Mouse (Mus musculus) forebrain, embryonic 13.5 days (tissue): ENCODE results near the gene Myo3b. TPM values are rescaled to one million over a fixed set of nuclear protein-coding genes. Genes with fewer than 3 reads are reported as not detected.
"Not testable (repeated sequence)": the region's sequence is repeated elsewhere in the genome, so short reads cannot be mapped to it uniquely, and the experiment has no call there.

Source experiments
- ATAC-seq: fragments of 200-750 bp; cut with Nextera tagmentation; 2 replicates; pipeline ENCODE4 v1.8.0; 2017
- H3K27ac ChIP-seq: fragments of 300-500 bp; sonication (generic); 2 replicates; pipeline ENCODE4 v1.5.1; 2015; ENCODE audit warnings: inconsistent platforms, mild to moderate bottlenecking, moderate library complexity
- H3K27me3 ChIP-seq: fragments of 300-500 bp; sonication (generic); 2 replicates; pipeline ENCODE4 v1.6.1; 2015; ENCODE audit warnings: mild to moderate bottlenecking, inconsistent platforms
- H3K36me3 ChIP-seq: fragments of 300-500 bp; sonication (generic); 2 replicates; pipeline ENCODE4 v1.6.1; 2015; ENCODE audit warnings: mild to moderate bottlenecking, inconsistent platforms; ENCODE audit not compliant: poor library complexity, severe bottlenecking
- H3K4me1 ChIP-seq: fragments of 300-500 bp; sonication (generic); 2 replicates; pipeline ENCODE4 v1.6.1; 2015; ENCODE audit warnings: inconsistent platforms
- H3K4me2 ChIP-seq: fragments of 300-500 bp; sonication (generic); 2 replicates; pipeline ENCODE4 v1.6.1; 2015; ENCODE audit warnings: inconsistent platforms, mild to moderate bottlenecking, moderate library complexity
- H3K4me3 ChIP-seq: fragments of 300-500 bp; sonication (generic); 2 replicates; pipeline ENCODE4 v1.5.1; 2015; ENCODE audit warnings: mild to moderate bottlenecking, inconsistent platforms
- H3K9ac ChIP-seq: fragments of 300-500 bp; sonication (generic); 2 replicates; pipeline ENCODE4 v1.6.1; 2015; ENCODE audit warnings: mild to moderate bottlenecking, inconsistent platforms
- H3K9me3 ChIP-seq: fragments of 300-500 bp; sonication (generic); replicated peaks from 2 replicates; pipeline ENCODE4 v1.6.1; 2016; ENCODE audit warnings: inconsistent platforms
- WGBS: fragments of 180-500 bp; shearing (Covaris S2); methylation state at CpG from one replicate; pipeline ENCODE4 v1.1.7; 2015; 5-methylcytosine and 5-hydroxymethylcytosine counted together
- polyA plus RNA-seq: library from polyadenylated mRNA; unstranded; fragments of >200 nt; fragmentation: Nextera tagmentation; extraction: Ambion mirVana; gene quantifications from 2 replicates; pipeline ENCODE4 v1.2.1, GENCODE M21; 2015

Myo3b gene
- polyA plus RNA-seq = 0.18 and 0.25 TPM in 2 replicates

DNA sequence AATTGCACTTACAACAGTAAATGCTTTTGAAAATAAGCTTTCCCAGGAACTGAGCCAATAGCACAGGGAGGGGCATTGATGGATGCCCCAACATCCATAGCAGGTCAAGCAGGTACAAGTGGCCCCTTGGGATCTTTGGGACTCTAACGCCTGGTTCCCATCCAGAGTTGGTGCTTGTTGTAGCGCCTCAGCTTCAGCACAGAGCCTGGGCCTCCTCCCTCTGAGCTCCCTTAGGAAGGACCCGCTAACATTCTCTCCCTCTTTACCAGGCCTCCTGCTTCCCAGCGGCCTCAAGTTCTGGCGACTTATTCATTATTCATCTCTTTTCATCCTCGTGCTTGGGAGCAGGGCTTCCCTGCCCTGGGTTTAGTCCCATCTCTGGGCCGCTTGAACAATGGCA, at the start of gene Myo3b:
Myo3b (plus strand) TSS at position 375 of the 400 bp plus-strand sequence.
- 26% methylated on average over 7 of the region's 7 CpGs for WGBS

GRCm38 (mm10) chr2:69989224-69989623, 49.7 kb upstream of the Myo3b start:
- Histone ChIP-seq H3K9me3 (no peaks in the 10 kb centered on the region), H3K4me2 (no peak overlapping the region), H3K27ac (no peak overlapping the region), H3K4me1 (no peaks in the 10 kb centered on the region), H3K4me3 (no peak overlapping the region), H3K36me3 (peaks cover 53% of the 10 kb centered on the region), H3K9ac (no peak overlapping the region), H3K27me3 (no peaks in the 10 kb centered on the region)
- ATAC-seq = no peak
- 94% methylated on average over 6 of the region's 6 CpGs for WGBS

More for the DNA sequence above, at the start of gene Myo3b:
- Histone ChIP-seq H3K27me3 (no peaks in the 10 kb centered on the region), H3K27ac (no peak within 1 kb of the TSS), H3K4me2 (no peak within 1 kb of the TSS), H3K9ac (no peak within 1 kb of the TSS), H3K4me1 (peaks cover 7% of the 10 kb centered on the region; the same call in 1 of the 2 replicates), H3K4me3 (no peak within 1 kb of the TSS), H3K9me3 (no peaks in the 10 kb centered on the region), H3K36me3 (no peaks in the 10 kb centered on the region)
- no peak for ATAC-seq

DNA sequence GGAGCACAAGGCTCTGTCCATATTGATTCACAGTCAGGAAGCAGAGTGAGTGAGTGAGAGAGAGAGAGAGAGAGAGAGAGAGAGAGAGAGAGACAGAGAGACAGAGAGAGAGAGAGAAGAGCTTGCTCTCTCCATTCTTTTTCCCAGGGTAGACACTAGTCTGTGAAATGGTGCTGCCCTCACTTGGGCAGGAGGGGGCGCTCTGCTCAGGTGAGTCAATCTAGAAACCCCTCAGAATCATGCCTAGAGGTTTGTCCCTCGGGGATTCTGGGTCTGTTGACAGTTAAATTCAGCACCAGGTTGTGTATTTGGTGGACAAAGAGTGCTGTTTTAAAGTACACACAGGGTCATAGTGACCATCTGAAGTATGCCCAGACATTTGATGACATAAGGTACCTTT, 48.3 kb upstream of the Myo3b start:
- Histone ChIP-seq H3K4me2 (no peak overlapping the region), H3K4me3 (no peak overlapping the region), H3K9me3 (no peaks in the 10 kb centered on the region), H3K27ac (no peak overlapping the region), H3K4me1 (no peaks in the 10 kb centered on the region), H3K9ac (no peak overlapping the region), H3K36me3 (peaks cover 53% of the 10 kb centered on the region), H3K27me3 (no peaks in the 10 kb centered on the region)
- 49% methylated on average over 2 of the region's 2 CpGs for WGBS
- no peak for ATAC-seq

DNA sequence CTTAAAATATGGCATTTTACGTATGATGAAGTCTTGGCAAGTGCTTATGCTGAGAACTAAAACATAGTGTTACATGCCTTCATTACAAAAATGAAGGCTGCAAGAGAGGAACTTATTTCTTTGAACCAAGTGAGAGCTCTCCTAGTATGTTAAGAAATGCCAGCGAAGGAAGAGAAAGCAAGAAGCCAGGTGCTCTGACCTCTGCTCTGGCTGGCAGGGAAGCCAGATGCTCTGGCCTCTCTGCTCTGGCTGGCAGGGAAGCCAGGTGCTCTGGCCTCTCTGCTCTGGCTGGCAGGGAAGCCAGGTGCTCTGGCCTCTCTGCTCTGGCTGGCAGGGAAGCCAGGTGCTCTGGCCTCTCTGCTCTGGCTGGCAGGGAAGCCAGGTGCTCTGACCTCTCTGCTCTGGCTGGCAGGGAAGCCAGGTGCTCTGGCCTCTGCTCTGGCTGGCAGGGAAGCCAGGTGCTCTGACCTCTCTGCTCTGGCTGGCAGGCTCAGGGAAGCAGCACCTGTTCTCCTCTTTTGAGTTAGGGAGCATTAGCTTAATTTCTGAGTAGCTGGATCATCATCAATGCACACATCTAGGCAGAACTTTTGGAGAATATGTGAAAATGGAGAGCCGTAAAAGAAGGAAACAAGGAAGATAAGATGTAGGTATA, 44.7 kb upstream of the Myo3b start:
- not testable (repeated sequence) for H3K4me3 ChIP-seq, H3K27ac ChIP-seq, H3K4me1 ChIP-seq, H3K9ac ChIP-seq, H3K9me3 ChIP-seq, H3K4me2 ChIP-seq, ATAC-seq, H3K27me3 ChIP-seq
- WGBS = 91% methylated on average over 3 of the region's 3 CpGs
- H3K36me3 ChIP-seq = peaks cover 49% of the 10 kb centered on the region

DNA sequence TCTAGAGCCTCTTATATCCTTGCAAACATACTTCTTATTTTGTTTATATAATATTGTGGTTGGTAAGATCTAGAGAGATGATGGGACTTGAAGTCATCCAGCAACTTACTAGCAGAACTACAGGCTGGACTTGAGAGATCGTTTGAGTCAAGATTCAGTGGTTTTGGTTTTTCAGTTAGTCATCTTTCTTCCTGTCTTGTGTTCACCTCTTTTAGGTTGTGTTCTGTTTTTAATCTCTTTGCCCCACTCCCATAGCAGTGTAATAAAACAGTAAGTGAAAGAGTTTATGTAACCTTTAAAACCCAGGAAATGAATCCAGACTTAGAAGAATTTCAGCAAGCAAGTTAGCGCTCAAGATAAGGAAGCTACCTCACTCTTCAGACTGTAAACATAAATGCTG, 44.1 kb upstream of the Myo3b start:
- H3K4me1 ChIP-seq = no peaks in the 10 kb centered on the region
- no peak overlapping the region for H3K4me2 ChIP-seq
- H3K4me3 ChIP-seq = no peak overlapping the region
- H3K27me3 ChIP-seq = no peaks in the 10 kb centered on the region
- H3K9me3 ChIP-seq = no peaks in the 10 kb centered on the region
- no peak overlapping the region for H3K27ac ChIP-seq
- H3K9ac ChIP-seq = no peak overlapping the region
- peaks cover 43% of the 10 kb centered on the region for H3K36me3 ChIP-seq
- WGBS = 94% methylated on average over 2 of the region's 2 CpGs
- ATAC-seq = no peak

DNA sequence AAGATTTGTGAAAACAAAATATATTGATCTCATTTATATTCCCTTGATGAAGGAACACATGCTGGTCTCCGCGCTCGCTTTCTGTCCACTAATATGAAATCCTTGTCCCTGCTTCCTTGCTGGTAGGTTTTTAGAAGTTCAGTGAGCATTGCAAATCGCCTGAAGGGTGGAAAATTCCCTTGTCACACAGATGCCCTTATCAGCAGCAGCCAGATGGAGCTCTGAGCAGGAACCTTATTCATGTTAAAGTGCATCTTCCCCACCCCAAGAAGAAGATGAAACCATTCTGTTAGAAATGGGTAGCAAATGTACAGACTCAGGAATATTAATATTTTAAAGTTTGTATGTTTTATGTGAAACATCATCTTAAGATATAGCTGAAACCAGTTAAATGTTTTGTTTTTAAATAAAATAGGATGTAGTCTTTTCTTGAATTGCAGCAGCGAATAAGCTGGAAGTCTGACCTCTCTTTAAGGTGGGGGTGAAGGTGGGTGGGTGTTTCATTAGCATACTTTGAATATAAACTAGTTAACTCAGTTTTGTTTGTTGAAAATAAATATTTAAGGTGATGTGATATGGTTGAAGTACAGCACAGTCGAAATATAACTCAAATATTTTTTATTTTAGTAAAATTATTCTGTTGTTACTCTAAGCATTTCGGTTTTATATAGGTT, 39.7 kb upstream of the Myo3b start:
- Histone ChIP-seq H3K4me1 (no peaks in the 10 kb centered on the region), H3K4me3 (no peak overlapping the region), H3K9ac (no peak overlapping the region), H3K36me3 (peaks cover 37% of the 10 kb centered on the region), H3K9me3 (no peaks in the 10 kb centered on the region), H3K27ac (no peak overlapping the region), H3K27me3 (no peaks in the 10 kb centered on the region), H3K4me2 (no peak overlapping the region)
- ATAC-seq = no peak
- WGBS = 92% methylated on average over 7 of the region's 7 CpGs

- Histone ChIP-seq H3K4me1 (no peaks in the 10 kb centered on the region), H3K27me3 (no peaks in the 10 kb centered on the region), H3K4me3 (no peak overlapping the region), H3K9me3 (no peaks in the 10 kb centered on the region), H3K27ac (no peak overlapping the region), H3K4me2 (no peak overlapping the region), H3K9ac (no peak overlapping the region), H3K36me3 (peaks cover 32% of the 10 kb centered on the region)
- WGBS = 89% methylated on average over 6 of the region's 6 CpGs
- no peak for ATAC-seq
These were observed 38.6 kb upstream of the Myo3b start for GRCm38 (mm10) chr2:70000316-70000715.

DNA sequence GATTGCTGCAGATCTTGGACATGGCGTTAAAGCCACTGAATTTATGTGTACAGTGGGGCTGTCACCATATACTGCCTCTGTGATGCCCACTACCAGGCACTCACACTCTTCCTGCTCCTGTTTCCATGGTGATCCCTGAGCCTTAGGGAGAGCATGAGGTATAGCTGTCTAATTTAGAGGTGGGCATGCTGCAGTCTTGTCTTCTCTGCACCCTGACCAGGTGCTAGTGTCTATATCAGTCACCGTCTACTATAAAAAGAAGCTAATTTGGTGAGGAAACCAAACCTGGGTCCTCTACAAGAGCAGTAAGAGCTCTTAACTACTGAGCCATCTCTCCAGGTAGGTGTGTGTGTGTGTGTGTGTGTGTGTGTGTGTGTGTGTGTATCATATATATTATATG, 32.4 kb upstream of the Myo3b start:
- no peak overlapping the region for H3K9ac ChIP-seq
- H3K4me1 ChIP-seq = no peaks in the 10 kb centered on the region
- 96% methylated on average over 2 of the region's 2 CpGs for WGBS
- H3K27me3 ChIP-seq = no peaks in the 10 kb centered on the region
- H3K4me2 ChIP-seq = no peak overlapping the region
- H3K27ac ChIP-seq = no peak overlapping the region
- H3K9me3 ChIP-seq = no peaks in the 10 kb centered on the region
- H3K36me3 ChIP-seq = peaks cover 25% of the 10 kb centered on the region
- no peak overlapping the region for H3K4me3 ChIP-seq
- no peak for ATAC-seq

GRCm38 (mm10) chr2:70012941-70013340, 26.0 kb upstream of the Myo3b start:
- Histone ChIP-seq H3K4me1 (no peaks in the 10 kb centered on the region), H3K36me3 (peaks cover 32% of the 10 kb centered on the region), H3K4me2 (no peak overlapping the region), H3K27ac (no peak overlapping the region), H3K9ac (no peak overlapping the region), H3K9me3 (no peaks in the 10 kb centered on the region), H3K27me3 (no peaks in the 10 kb centered on the region), H3K4me3 (no peak overlapping the region)
- ATAC-seq = no peak
- WGBS = 94% methylated on average over 8 of the region's 8 CpGs

DNA sequence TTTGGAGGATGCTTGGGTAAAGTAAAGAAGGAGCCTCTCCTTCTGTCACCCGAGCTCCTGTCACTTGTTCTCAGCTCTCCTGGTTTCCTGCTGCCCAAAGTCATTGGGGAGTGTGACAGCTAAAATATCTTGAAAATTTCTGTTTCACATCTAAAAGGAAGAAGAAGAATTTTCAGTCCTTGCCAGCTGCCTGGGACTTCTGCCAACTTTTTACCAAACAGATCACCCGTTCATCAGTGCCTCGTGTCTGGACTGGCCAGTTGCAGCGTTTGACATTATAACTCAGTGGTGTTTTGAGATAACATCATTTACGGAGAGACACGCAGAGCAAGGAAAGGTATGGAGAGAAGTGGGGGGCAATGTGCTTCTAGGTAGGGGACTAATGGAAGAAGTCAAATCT, 20.7 kb upstream of the Myo3b start:
- Histone ChIP-seq H3K4me1 (no peaks in the 10 kb centered on the region), H3K9ac (no peak overlapping the region), H3K4me3 (no peak overlapping the region), H3K4me2 (no peak overlapping the region), H3K36me3 (peaks cover 60% of the 10 kb centered on the region), H3K9me3 (no peaks in the 10 kb centered on the region), H3K27ac (no peak overlapping the region), H3K27me3 (no peaks in the 10 kb centered on the region)
- no peak for ATAC-seq
- 80% methylated on average over 6 of the region's 6 CpGs for WGBS

GRCm38 (mm10) chr2:70024454-70024853, 14.5 kb upstream of the Myo3b start:
- Histone ChIP-seq H3K4me3 (no peak overlapping the region), H3K27me3 (no peaks in the 10 kb centered on the region), H3K9ac (no peak overlapping the region), H3K9me3 (peaks cover 11% of the 10 kb centered on the region), H3K36me3 (peaks cover 35% of the 10 kb centered on the region), H3K4me2 (no peak overlapping the region), H3K27ac (no peak overlapping the region), H3K4me1 (no peaks in the 10 kb centered on the region)
- 93% methylated on average over 2 of the region's 2 CpGs for WGBS
- no peak for ATAC-seq

DNA sequence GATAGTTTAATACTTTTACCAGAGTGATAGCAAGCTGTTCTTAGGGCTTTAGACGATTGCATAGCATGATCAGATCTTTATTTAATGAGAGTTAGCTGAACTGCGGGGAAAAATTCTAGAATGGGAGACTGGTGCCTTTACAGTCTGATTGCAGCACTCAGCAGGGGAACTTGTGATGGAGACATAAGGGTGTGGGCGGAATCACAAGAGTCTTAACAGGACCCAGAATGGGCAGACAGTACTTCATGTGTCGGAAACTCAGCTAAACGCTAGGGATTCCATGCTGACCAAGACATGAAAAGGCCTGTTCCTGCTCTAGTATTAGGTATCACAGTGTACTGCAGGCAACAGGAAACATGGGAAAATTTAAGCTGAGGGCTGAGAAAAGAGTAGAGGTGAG, 13.2 kb upstream of the Myo3b start:
- no peak overlapping the region for H3K4me3 ChIP-seq
- no peak overlapping the region for H3K27ac ChIP-seq
- no peaks in the 10 kb centered on the region for H3K27me3 ChIP-seq
- peaks cover 30% of the 10 kb centered on the region for H3K36me3 ChIP-seq
- no peak overlapping the region for H3K4me2 ChIP-seq
- no peak overlapping the region for H3K9ac ChIP-seq
- H3K4me1 ChIP-seq = no peaks in the 10 kb centered on the region
- no peak for ATAC-seq
- WGBS = 94% methylated on average over 5 of the region's 5 CpGs
- peaks cover 11% of the 10 kb centered on the region for H3K9me3 ChIP-seq

GRCm38 (mm10) chr2:70031472-70031871, 7.5 kb upstream of the Myo3b start:
- H3K27me3 ChIP-seq = no peaks in the 10 kb centered on the region
- no peak overlapping the region for H3K4me2 ChIP-seq
- H3K9me3 ChIP-seq = peaks cover 11% of the 10 kb centered on the region
- no peaks in the 10 kb centered on the region for H3K4me1 ChIP-seq
- H3K9ac ChIP-seq = no peak overlapping the region
- no peak for ATAC-seq
- H3K4me3 ChIP-seq = no peak overlapping the region
- WGBS = 77% methylated on average over 2 of the region's 2 CpGs
- H3K27ac ChIP-seq = no peak overlapping the region
- H3K36me3 ChIP-seq = 0 out of 2 replicates have a peak, but pooled peaks cover 5% of the 10 kb centered on the region
